Mouse (Mus musculus) CH12.LX (cell line): ENCODE measurements at regions not wholly inside any gene's neighbourhood (a gene's known extent, or its start where the extent isn't known, plus 50 kb on each side); places are given as distances from the start of the nearest gene placed in this dataset.

Source experiments
- DNase-seq: peaks from one replicate; pipeline ENCODE4 v3.0.0-alpha.2; 2013; ENCODE audit errors: extremely low read depth
- H3K27ac ChIP-seq: 2 replicates; pipeline ENCODE4 v1.5.1; 2012; ENCODE audit warnings: low read depth, mild to moderate bottlenecking, control low read depth, moderate library complexity; ENCODE audit not compliant: insufficient read depth
- H3K27me3 ChIP-seq: replicated peaks from 2 replicates; pipeline ENCODE3; 2012; ENCODE audit warnings: inconsistent platforms
- H3K36me3 ChIP-seq, 2 experiments: replicated peaks in 1 of 2; 2 replicates each; pipeline versions ENCODE3 to v1.6.1; 2012; ENCODE audit warnings: inconsistent platforms in 1 of 2, low read length in 1 of 2, mild to moderate bottlenecking in 1 of 2, mixed read lengths in 1 of 2, moderate library complexity in 1 of 2; ENCODE audit not compliant: control insufficient read depth in 1 of 2, insufficient read depth in 1 of 2
- H3K4me1 ChIP-seq, 2 experiments: 2 replicates each; pipeline ENCODE4 v1.6.1; 2012; ENCODE audit warnings: inconsistent platforms in 1 of 2, moderate library complexity in 1 of 2; ENCODE audit not compliant: insufficient read depth in 2 of 2, control insufficient read depth in 1 of 2
- H3K4me2 ChIP-seq: 2 replicates; pipeline ENCODE4 v1.6.1; 2012; ENCODE audit warnings: low read depth, mild to moderate bottlenecking, control low read depth; ENCODE audit not compliant: poor library complexity, insufficient read depth, severe bottlenecking
- H3K4me3 ChIP-seq, 3 experiments: fragments of 150-350 bp in 1 of 3; sonication (generic) in 1 of 3; replicated peaks in 1 of 3; 2 replicates each; pipeline versions ENCODE3 to v1.5.1; 2011 to 2012; ENCODE audit warnings: low read depth in 2 of 3, low read length in 2 of 3, mild to moderate bottlenecking in 2 of 3, moderate library complexity in 2 of 3, control low read depth in 1 of 3, improper control_type of control experiment in 1 of 3, inconsistent platforms in 1 of 3, mixed read lengths in 1 of 3; ENCODE audit not compliant: poor library complexity in 1 of 3
- H3K79me2 ChIP-seq: replicated peaks from 2 replicates; pipeline ENCODE4 v1.6.1; 2012; ENCODE audit warnings: mild to moderate bottlenecking, moderate library complexity; ENCODE audit not compliant: control insufficient read depth, poor library complexity, insufficient read depth, severe bottlenecking; ENCODE audit errors: extremely low read depth
- H3K9ac ChIP-seq: 2 replicates; pipeline ENCODE4 v1.6.1; 2012; ENCODE audit warnings: low read depth, mild to moderate bottlenecking, control low read depth, moderate library complexity; ENCODE audit not compliant: insufficient read depth
- H3K9me3 ChIP-seq: replicated peaks from 2 replicates; pipeline ENCODE3; 2012; ENCODE audit warnings: low read length, inconsistent platforms, mixed read lengths
- BHLHE40 ChIP-seq: IDR thresholded peaks from 2 replicates; pipeline ENCODE4 v1.6.1; 2011; ENCODE audit warnings: mild to moderate bottlenecking, low read depth, low read length, improper control_type of control experiment
- CHD1 ChIP-seq: IDR thresholded peaks from 2 replicates; pipeline ENCODE4 v1.6.1; 2012; ENCODE audit warnings: low read depth, low read length, improper control_type of control experiment, inconsistent platforms
- CTCF ChIP-seq, 2 experiments: IDR thresholded peaks in 1 of 2; conservative IDR thresholded peaks in 1 of 2; 2 replicates each; pipeline ENCODE4 v1.5.1; 2011 to 2012; ENCODE audit warnings: low read depth in 2 of 2, low read length in 2 of 2, improper control_type of control experiment in 1 of 2, inconsistent platforms in 1 of 2, mild to moderate bottlenecking in 1 of 2, moderate library complexity in 1 of 2
- E2F4 ChIP-seq: IDR thresholded peaks from 2 replicates; pipeline ENCODE4 v1.6.1; 2011; ENCODE audit warnings: low read depth, low read length, improper control_type of control experiment; ENCODE audit not compliant: insufficient replicate concordance
- ETS1 ChIP-seq: conservative IDR thresholded peaks from 2 replicates; pipeline ENCODE4 v1.6.1; 2012; ENCODE audit warnings: low read depth, mild to moderate bottlenecking, inconsistent platforms, low read length, improper control_type of control experiment, moderate library complexity
- HCFC1 ChIP-seq: IDR thresholded peaks from 2 replicates; pipeline ENCODE4 v1.6.1; 2012; ENCODE audit warnings: low read depth, mild to moderate bottlenecking, inconsistent platforms, low read length, improper control_type of control experiment
- IRF4 ChIP-seq: IDR thresholded peaks from 2 replicates; pipeline ENCODE4 v1.6.1; 2014; ENCODE audit warnings: low read depth, mild to moderate bottlenecking, inconsistent platforms, low read length, improper control_type of control experiment
- JUN ChIP-seq: IDR thresholded peaks from 2 replicates; pipeline ENCODE4 v1.6.1; 2011; ENCODE audit warnings: low read depth, mild to moderate bottlenecking, low read length, improper control_type of control experiment, moderate library complexity; ENCODE audit not compliant: insufficient read depth
- KAT2A ChIP-seq: IDR thresholded peaks from 2 replicates; pipeline ENCODE4 v1.6.1; 2012; ENCODE audit warnings: low read length, improper control_type of control experiment, inconsistent platforms; ENCODE audit not compliant: insufficient replicate concordance
- MAX ChIP-seq: IDR thresholded peaks from 2 replicates; pipeline ENCODE4 v1.6.1; 2011; ENCODE audit warnings: low read length, improper control_type of control experiment
- MAZ ChIP-seq: IDR thresholded peaks from 2 replicates; pipeline ENCODE4 v1.6.1; 2012; ENCODE audit warnings: low read depth, mild to moderate bottlenecking, inconsistent platforms, low read length, improper control_type of control experiment, moderate library complexity
- MEF2A ChIP-seq: IDR thresholded peaks from 2 replicates; pipeline ENCODE4 v1.6.1; 2014; ENCODE audit warnings: low read depth, mild to moderate bottlenecking, inconsistent platforms, low read length, improper control_type of control experiment, borderline replicate concordance
- MXI1 ChIP-seq: IDR thresholded peaks from 2 replicates; pipeline ENCODE4 v1.6.1; 2011; ENCODE audit warnings: mild to moderate bottlenecking, low read depth, low read length, improper control_type of control experiment
- MYC ChIP-seq: IDR thresholded peaks from 2 replicates; pipeline ENCODE4 v1.6.1; 2011; ENCODE audit warnings: low read depth, mild to moderate bottlenecking, improper control_type of control experiment, low read length
- PAX5 ChIP-seq: IDR thresholded peaks from 2 replicates; pipeline ENCODE4 v1.6.1; 2012; ENCODE audit warnings: low read length, inconsistent platforms, mixed read lengths
- POLR2AphosphoS2 ChIP-seq: IDR thresholded peaks from 2 replicates; pipeline ENCODE4 v1.6.1; 2011; ENCODE audit warnings: low read depth, low read length, improper control_type of control experiment
- RAD21 ChIP-seq: IDR thresholded peaks from 2 replicates; pipeline ENCODE4 v1.6.1; 2011; ENCODE audit warnings: low read depth, mild to moderate bottlenecking, low read length, improper control_type of control experiment, moderate library complexity
- RCOR1 ChIP-seq: conservative IDR thresholded peaks from 2 replicates; pipeline ENCODE4 v1.6.1; 2012; ENCODE audit warnings: low read depth, mild to moderate bottlenecking, inconsistent platforms, low read length, improper control_type of control experiment
- SIN3A ChIP-seq: IDR thresholded peaks from 2 replicates; pipeline ENCODE4 v1.6.1; 2012; ENCODE audit warnings: low read length, improper control_type of control experiment, inconsistent platforms
- SMC3 ChIP-seq: IDR thresholded peaks from 2 replicates; pipeline ENCODE4 v1.6.1; 2011; ENCODE audit warnings: low read depth, low read length, improper control_type of control experiment
- UBTF ChIP-seq: IDR thresholded peaks from 2 replicates; pipeline ENCODE4 v1.6.1; 2012; ENCODE audit warnings: low read depth, mild to moderate bottlenecking, inconsistent platforms, low read length, improper control_type of control experiment, moderate library complexity
- USF1 ChIP-seq: IDR thresholded peaks from 2 replicates; pipeline ENCODE4 v1.6.1; 2014; ENCODE audit warnings: low read depth, mild to moderate bottlenecking, inconsistent platforms, low read length, improper control_type of control experiment
- USF2 ChIP-seq: conservative IDR thresholded peaks from 2 replicates; pipeline ENCODE4 v1.6.1; 2011; ENCODE audit warnings: low read depth, low read length, improper control_type of control experiment
- ZC3H11A ChIP-seq: IDR thresholded peaks from 2 replicates; pipeline ENCODE4 v1.6.1; 2012; ENCODE audit warnings: low read depth, mild to moderate bottlenecking, inconsistent platforms, low read length, improper control_type of control experiment
- ZKSCAN1 ChIP-seq: IDR thresholded peaks from 2 replicates; pipeline ENCODE4 v1.6.1; 2012; ENCODE audit warnings: low read depth, inconsistent platforms, low read length, improper control_type of control experiment, borderline replicate concordance
- ZNF384 ChIP-seq: IDR thresholded peaks from 2 replicates; pipeline ENCODE4 v1.6.1; 2012; ENCODE audit warnings: low read depth, low read length, improper control_type of control experiment, inconsistent platforms
- dilution Hi-C: fragments of 300-500 bp; cut with MboI; formaldehyde crosslinking; loops from 2 replicates; pipeline ENCODE4 v1.14.3; 2020; ENCODE audit warnings: low sequenced_read_pairs; ENCODE audit not compliant: extremely low pct_unique_long_range_greater_than_20kb, extremely low pct_ligation_motif_present
- in situ Hi-C: fragments of 300-500 bp; cut with MboI; formaldehyde crosslinking; loops from 3 replicates; pipeline ENCODE4 v1.14.3; 2019; ENCODE audit warnings: low sequenced_read_pairs, low pct_ligation_motif_present, low pct_unique_long_range_greater_than_20kb, mixed read lengths

DNA sequence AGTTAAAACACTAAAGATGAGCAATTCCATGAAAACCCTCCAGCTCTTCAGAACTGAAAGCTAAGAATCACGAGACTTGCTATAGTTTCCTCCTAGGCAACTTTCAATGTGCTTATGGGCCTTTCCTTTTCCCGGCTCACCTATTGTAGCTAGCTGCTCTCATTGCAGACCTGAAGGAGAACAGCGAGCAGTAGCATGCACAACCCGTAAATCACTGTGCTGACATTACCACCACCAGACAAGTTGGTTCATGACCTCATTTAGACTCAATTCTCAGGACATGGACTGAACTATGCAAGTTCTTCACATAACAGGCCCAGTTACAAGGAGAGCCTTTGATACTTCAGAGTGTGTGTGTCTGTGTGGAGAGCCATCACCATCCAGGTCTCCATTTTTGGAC, 72.5 kb upstream of the Rbm19 start:
- no peak overlapping the region for H3K4me3 ChIP-seq
- no peak overlapping the region for H3K9ac ChIP-seq
- H3K36me3 ChIP-seq, result no peaks in the 10 kb centered on the region
- no peak for TF ChIP-seq USF1
- TF ChIP-seq CHD1, result no peak
- TF ChIP-seq USF2, result no peak
- TF ChIP-seq MEF2A, result no peak
- TF ChIP-seq ETS1, result no peak
- no peak for TF ChIP-seq JUN
- TF ChIP-seq CTCF (conservative IDR thresholded peaks at IDR 0.05 in 1 of 2, IDR thresholded peaks at IDR 0.05 in 1 of 2; ENCODE audit: low read depth in 2 of 2, low read length in 2 of 2), result no peak
- TF ChIP-seq PAX5, result no peak
- TF ChIP-seq RCOR1, result no peak
- TF ChIP-seq HCFC1, result no peak
- no peak for TF ChIP-seq MAX
- TF ChIP-seq SIN3A, result no peak
- no peak for TF ChIP-seq MXI1
- TF ChIP-seq UBTF, result no peak
- TF ChIP-seq E2F4, result no peak
- no peak for TF ChIP-seq POLR2AphosphoS2
- TF ChIP-seq, all 38 proteins: peak for 0
- no peak overlapping the region for H3K27ac ChIP-seq
- H3K9me3 ChIP-seq, result peaks cover 49% of the 10 kb centered on the region
- no peaks in the 10 kb centered on the region for H3K79me2 ChIP-seq
- DNase-seq, result no peak
- no peaks in the 10 kb centered on the region for H3K4me1 ChIP-seq
- in situ Hi-C loops (no loop called here), dilution Hi-C loops (no loop called here)
- no peak overlapping the region for H3K4me2 ChIP-seq
- no peaks in the 10 kb centered on the region for H3K27me3 ChIP-seq

GRCm38 (mm10) chr5:120049063-120049781, 67.0 kb upstream of the Rbm19 start:
- no peak for TF ChIP-seq PAX5
- no peak for TF ChIP-seq SMC3
- TF ChIP-seq USF2, result no peak
- TF ChIP-seq MEF2A, result no peak
- TF ChIP-seq UBTF, result no peak
- no peak for TF ChIP-seq IRF4
- no peak for TF ChIP-seq HCFC1
- TF ChIP-seq ETS1, result no peak
- TF ChIP-seq E2F4, result no peak
- TF ChIP-seq SIN3A, result no peak
- TF ChIP-seq MAZ, result no peak
- TF ChIP-seq MYC, result no peak
- no peak for TF ChIP-seq ZNF384
- TF ChIP-seq RAD21, result no peak
- TF ChIP-seq KAT2A, result no peak
- no peak for TF ChIP-seq BHLHE40
- TF ChIP-seq CTCF (conservative IDR thresholded peaks at IDR 0.05 in 1 of 2, IDR thresholded peaks at IDR 0.05 in 1 of 2; ENCODE audit: low read depth in 2 of 2, low read length in 2 of 2), result no peak
- TF ChIP-seq JUN, result no peak
- TF ChIP-seq ZKSCAN1, result no peak
- no peak for TF ChIP-seq ZC3H11A
- Histone ChIP-seq H3K79me2 (no peaks in the 10 kb centered on the region), H3K9ac (no peak overlapping the region), H3K4me1 (no peaks in the 10 kb centered on the region), H3K9me3 (peaks cover 51% of the 10 kb centered on the region), H3K27ac (no peak overlapping the region), H3K4me2 (no peak overlapping the region), H3K4me3 (no peak overlapping the region), H3K27me3 (no peaks in the 10 kb centered on the region), H3K36me3 (no peaks in the 10 kb centered on the region)
- dilution Hi-C loops (no loop called here), in situ Hi-C loops (no loop called here)
- DNase-seq, result no peak
